Mouse (Mus musculus) layer of hippocampus, postnatal 25 days (tissue): Measurements from ENCODE around the gene Grm4. TPM values are rescaled to one million over a fixed set of nuclear protein-coding genes. Genes with fewer than 3 reads are reported as not detected.
"Not testable (repeated sequence)": the region's sequence is repeated elsewhere in the genome, so short reads cannot be mapped to it uniquely, and the experiment has no call there.

Source experiments
- DNase-seq, 2 experiments: peaks; one replicate each; pipeline ENCODE4 v3.0.0; 2022; ENCODE audit warnings: mixed read lengths in 2 of 2, low spot score in 1 of 2; ENCODE audit errors: extremely low spot score in 1 of 2
- total RNA-seq, 2 experiments: library from RNA; stranded (reverse); gene quantifications; 2 replicates each; pipeline ENCODE4 v1.2.3; 2021

The Grm4 gene
- total RNA-seq, 2 experiments from 2014 or later: 10.3 to 12.2 TPM

DNA sequence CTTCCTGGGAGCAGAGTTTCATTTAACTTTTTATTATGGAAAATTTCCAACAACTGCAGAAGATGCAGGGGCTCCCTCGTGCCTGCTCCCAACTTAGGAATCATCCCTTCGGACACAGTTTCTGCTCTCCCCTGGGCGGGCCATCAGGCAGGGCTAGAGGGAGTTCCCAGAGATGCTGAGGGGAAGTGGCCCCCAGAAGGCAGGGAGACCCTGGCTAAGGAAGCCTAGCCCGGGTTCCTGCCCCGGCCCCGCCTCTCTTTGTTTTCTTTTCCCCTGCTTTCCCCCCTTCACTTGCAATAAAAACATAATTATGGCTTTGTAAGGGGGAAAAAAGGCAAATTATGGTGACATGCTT, 98.9 kb downstream of the Grm4 start:
- no peak for DNase-seq

DNA sequence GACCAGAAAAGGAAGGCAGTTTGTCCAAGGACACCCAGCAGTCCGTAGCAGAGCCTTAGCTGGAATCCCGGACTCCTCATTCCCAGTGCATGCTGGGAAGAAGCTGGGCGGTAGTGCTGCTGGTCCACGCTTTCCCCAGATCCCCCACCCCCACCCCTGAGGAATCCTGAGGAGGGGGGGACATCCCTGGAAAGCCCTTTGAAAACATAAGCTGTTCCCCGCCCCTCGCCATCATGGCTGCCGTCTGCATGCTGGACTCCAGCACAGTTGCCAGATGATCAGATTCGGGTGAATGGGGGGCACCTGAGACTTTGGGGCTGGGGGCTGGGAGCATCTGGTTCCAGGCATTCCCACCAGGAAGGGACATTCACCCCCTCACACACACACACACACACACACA, 99.4 kb downstream of the Grm4 start:
- no peak for DNase-seq

DNA sequence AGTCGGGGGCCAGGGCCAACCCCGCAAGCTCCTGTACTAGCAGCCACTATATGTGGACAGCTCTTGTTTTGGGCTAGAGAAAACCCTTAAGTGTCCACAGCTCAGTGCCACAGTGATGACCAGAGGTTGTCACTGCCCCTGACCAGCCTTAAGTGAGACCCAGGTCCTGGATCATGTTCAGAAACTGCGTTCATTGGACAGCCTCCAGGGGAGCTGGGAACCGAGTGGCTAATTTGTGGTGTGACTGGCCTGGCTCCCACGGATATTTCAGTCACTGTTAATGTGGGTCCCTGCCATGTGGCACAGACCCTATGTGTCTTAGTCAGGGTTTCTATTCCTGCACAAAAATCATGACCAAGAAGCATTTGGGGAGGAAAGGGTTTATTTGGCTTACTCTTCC, 112.2 kb downstream of the Grm4 start:
- DNase-seq: no peak

DNA sequence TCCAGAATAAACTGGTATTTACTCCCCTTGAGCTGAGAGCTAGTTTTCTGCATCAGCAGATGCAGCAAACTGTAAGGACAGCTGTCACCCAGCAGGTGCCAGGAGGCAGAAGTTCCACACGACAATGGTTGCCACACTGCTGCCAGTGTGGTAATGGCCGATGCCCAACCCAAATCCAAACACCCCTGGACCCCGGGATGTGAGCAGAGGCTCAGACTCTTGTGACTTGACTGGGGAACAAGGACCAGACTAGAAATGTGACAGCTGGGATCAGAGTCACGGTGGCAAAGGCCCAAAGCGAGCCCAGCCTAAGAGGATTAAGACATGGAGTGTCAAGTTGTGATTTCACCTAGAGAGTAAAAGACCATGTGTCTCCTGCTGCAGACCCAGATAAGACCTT, 112.7 kb downstream of the Grm4 start:
- DNase-seq: no peak

DNA sequence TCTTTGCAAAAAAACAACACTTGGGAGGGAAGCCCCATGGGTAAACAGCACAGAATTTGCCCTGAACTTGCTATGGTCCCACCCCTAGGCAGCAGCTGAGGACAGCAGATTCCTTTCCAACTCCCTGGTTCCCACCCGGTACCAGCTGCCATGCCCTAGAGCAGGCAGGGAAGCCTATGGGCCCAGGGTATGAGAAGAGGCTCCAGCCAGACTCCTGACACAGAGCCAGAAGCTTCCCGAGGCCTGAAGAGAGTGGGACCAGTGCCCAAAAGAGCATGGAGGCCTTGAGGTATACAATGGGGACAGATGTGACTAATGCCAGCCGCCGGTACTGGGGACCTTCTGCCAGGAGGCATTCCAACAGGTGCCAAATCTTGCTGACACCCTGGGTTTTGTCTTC, 114.2 kb downstream of the Grm4 start:
- no peak for DNase-seq

DNA sequence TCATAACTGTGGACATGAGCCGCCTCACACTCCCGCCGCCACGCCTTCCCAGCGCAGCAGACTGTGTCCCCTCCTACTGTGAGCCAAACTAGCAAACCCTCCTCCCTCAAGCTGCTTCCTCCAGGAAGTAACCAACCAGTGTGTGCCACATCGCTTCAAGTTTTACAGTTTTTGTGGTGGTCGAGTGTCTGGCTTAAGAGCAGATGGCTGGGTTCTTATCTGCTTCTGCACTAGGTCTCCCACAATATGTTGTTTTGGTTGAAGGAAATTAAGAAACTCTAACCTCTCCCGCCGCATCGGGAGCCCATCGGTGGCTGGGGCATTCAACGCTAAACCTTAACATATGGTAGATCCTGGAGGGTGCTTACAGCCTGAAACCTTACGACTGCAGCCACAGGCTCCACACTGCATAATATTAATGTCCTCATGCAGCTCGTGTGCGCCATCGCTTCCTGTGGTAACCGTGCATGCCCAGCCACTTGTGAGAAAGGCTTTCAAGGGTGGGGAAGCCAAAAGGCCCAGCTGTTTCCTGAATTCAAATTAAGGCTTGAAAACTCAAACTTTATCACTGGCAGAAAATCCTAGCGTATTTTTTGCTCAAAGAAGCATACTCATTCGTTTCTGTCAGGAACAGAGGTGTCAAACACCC, 115.7 kb downstream of the Grm4 start:
- no peak for DNase-seq

DNA sequence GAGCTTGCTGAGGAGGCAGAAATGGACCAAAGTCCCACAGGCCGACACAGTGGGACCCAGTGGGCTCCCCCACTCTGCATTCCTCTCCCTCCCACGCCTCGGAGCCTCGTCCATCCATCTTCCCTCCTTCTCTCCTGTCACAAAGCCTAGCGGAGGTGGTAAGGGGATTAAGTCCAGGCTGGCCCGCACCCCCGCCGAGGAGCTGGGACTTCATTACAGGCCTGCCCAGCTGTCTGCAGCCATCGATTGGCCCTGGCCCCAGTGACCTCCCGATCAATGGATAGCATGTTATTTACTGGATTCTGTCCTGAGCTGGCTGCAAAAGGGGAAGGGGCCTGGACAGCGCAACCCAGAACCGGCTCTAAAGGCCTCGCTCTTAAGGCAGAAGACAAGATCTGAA, 120.0 kb downstream of the Grm4 start:
- no peak for DNase-seq

DNA sequence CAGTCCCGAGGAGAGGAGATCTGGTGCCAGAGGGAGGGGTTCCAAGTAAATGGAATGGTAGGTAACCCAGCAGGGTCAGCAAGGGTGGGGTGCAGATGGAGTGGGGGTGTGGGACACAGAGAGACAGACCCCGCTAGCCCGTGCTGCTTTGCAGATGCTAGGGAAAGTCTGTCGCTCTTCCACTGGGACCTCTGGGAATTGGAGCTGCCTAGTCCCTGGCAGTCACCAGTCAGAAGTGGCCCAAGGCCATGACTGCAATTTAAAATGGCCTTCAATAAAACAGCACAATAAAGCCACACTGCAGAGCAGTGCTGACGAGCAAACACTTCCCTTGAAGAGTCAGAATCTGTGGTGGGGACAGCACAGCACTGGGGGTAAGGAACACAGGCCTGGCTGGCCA, 127.3 kb downstream of the Grm4 start:
- no peak for DNase-seq

DNA sequence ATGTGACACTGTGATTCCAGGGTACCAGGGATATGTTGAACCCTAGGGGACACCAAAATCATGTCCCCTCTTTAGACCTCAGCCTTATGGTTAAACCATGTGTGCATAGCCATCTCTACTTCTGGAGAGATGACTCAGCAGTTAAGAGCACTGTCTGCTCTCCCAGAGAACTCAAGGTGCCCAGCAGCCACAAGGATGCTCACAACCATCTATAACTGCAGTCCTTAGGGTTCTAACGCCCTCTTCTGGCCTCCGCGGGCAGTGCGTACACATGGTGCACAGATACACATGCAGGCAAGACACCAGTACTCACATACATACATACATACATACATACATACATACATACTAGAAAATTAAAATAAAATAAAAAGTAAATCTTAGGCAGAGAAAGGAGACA, 127.8 kb downstream of the Grm4 start:
- DNase-seq: no peak

DNA sequence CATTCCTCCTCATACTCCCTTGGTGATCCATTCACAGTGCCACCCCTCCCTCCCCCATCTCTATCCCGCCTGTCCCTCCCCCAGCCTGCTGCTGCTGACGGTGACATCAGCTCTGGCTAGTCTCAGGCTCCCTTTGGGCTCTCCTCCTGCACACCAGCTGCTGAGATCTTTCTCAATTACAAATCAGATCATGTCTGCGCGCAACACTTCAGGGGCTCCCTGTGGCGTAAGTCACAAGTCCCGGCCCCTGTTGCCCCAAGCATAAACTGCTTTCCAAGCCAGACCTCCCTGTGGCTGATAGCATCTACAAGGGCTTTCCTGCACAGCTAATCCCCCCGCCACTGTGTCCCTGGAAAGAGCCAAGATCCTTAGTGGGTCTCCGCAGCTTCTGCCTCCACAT, 128.3 kb downstream of the Grm4 start:
- DNase-seq: no peak

DNA sequence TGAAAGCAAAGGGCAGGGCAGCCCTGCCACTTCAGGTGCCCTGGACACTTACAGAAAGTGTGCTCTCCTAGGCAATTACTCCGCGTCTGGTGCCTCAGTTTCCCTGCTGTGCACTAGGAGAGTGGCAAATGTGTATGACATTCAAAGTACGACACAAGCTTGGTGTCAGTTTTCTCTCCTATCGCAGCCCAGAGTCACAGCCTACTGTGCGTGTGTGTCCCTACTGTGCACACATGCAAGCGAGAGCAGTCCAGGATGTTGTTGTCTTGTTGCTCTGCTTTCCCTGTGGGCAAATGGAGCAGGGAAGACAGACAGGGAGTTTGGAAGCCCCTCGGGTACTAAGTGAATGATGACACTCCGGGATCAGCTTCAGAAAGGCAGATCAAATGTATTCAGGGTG, 131.2 kb downstream of the Grm4 start:
- DNase-seq: no peak

DNA sequence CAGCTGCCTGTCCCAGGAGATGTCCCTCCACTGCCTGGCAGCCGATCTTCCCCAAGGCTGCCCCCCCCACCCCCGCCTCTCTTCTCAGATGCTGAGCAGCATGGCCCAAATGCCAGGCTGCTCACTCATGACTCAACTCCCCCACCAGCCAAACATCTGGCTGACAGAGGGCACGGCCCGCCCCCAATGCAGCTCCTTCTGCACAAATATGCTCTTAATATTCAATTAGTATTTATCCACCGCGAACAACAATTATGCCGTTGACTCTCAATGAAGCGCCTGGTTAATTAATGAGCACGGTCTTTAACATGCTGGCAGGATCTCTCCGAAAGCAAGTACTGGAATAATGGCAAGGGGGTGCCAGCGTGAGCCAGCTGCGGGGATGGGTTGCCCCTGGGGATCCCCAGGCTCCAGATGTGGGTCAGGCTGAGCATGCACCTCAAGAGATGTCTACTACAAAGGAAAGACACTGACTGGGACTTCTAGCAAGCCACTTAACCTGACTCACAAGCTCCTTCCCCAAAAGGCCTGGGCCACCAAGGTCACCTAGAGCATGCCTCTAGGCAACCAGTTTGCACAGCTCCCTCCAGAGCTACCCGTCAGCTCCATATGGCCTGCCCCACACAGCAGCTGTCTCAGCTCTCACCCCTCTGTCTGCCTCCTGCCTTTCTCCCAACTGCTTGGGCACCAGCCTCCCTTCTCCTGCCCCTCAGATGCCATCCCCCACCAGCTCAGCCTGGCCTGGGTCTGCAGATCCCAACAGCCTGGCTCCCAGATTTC, 131.8 kb downstream of the Grm4 start:
- DNase-seq: no peak

DNA sequence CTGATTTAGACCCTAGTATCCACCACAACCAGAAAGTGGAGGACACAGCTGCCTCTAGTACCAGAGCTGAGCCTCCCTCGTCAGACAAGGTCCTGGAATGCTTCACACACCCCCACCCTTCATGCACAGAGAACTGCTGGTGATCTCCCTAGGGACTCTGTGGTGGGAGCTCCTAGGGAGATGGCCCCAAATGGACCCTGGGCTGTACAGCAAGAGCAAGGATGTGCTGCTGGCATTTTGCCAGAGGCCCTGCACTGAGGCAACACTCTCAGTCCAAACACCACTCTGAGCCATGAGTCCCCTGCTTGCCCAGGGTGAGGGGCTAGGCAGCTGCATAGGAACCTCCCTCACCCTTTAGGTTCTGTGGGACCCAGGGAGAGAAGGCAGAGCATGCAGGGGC, 134.8 kb downstream of the Grm4 start:
- no peak for DNase-seq

DNA sequence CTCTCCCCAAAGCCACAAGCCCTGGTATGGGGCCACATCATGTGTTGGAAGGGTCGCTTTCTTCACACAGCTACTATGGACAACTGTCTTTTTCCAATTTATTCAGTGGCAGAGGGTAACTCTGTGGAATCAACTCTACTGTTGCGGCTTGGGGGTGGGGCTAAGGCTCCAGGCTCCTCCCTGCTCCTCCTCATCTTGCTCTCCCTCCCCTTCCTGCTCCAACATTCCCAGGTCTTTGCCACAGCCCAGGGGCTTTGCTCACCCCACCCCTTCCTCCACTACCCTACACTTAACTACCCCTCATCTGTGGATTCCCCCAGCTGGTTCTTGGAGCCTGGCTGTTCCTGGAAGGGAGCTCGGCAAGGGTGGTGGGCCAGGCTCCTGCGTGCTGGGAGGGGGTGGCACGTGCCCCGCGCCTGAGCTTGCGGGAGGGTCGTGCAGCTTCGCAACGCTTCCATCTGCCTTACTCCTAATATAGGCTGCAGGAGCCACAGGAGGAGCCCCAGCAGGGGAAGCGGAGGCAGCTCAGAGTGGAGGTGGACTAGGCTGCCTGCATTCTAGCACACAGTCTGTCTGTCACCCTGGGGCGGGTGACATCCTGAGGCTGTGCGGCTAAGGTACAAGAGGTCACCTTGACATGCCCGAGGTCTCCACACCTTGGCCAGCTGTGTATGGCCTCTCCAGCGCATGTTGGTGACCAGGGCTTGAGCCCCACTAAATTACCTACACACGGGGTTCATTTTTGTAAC, 135.5 kb downstream of the Grm4 start:
- no peak for DNase-seq

DNA sequence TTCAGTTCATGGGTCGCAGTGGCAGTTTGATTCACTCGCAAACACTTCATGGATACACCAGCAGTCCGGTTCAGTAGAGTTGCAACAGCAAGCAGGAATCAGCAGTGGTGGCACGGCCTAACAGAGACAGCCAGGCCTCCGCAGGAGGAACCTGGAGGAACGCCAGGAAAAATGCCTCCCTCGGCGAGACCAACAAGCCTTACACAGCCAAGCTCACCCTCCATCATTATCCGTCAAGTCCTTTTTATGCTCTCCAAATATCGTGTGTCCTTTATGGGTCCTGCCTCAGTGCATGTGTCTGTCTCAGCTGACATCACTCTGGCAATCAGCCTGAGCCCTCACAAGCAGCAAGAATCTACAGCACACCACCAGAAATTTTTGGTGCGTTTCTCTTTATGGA, 138.3 kb downstream of the Grm4 start:
- no peak for DNase-seq

DNA sequence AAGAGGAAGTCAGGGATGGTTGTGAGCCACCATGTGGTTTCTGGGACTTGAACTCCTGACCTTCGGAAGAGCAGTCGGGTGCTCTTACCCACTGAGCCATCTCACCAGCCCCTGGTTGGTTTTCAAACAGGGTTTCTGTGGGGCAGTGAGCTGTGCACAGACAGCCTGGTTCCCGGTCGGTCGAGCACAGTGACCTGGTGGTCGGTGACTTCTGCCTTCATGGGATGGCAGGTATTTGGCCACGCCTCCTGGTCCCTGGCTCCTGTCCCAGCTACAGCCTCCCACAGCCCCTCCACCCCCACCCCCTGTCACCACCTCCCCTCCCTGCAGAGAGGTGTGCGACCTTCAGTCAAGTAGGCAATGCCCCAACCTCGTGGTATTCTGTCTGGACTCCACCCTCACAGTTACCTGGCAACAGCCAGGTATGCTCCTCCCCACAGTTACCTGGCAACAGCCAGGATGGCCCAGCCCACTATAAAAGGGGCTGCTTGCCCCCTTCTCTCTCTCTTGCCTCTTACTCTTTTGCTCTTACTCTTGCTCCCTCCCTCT, 140.2 kb downstream of the Grm4 start:
- not testable (repeated sequence) for DNase-seq

DNA sequence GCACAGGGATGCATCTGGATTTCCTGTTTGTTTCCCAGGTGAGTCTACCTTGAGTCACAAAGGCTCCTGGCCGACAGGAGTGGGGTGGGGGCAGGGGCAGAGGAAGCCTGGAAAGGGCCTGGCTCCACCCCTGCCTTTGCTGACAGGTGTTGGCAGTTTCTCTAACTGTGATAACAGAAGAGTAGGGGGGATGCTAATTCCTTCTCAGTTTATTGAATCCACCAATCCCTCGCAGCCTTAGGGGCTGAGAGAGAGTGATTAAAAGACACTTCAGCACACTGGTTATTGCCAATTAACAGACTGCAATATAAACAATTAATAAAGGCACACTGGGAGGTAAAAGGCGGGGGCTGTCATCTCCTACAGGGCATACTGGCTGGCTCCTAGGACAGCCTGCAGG, 142.2 kb downstream of the Grm4 start:
- DNase-seq: no peak

DNA sequence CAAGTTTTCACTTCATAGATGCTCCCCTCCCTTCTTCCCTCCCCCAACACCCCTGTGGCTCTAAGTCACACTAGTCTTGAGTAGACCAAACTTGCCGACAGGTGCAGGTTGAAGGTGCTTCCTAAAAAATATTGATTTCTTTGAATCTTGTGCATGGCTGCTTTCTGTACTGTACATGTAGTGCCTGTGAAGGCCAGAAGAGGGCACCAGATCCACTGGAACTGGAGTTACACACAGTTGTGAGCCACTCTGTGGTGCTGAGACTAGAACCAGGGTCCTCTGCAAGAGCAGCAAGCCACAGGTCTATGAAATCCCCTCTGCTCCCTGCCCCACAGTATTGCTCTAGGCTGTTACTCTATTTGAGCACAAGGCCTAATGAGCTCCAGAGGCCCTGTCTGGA, 144.1 kb downstream of the Grm4 start:
- no peak for DNase-seq

DNA sequence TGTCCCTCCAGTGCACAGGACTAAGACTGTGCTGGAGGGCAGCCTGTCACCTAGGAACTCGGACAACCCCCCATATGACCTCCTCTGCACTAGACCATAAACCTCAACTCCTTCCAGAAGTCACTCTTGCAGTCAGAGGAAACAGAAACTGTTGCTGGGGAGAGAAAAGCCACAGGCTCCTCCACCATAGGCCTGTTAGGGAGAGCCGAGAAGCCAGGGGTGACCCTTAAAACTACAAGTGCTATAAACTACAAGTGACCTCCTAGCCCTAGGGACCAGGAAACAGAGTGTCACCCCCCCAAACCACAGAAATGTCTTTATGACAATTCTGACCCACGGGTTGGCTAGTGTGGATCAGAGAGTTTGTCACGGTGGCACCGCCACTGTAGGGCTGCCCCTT, 145.7 kb downstream of the Grm4 start:
- DNase-seq: no peak
